ENCODE assay signal across 13 mouse cellular contexts in the genomic region with DNA sequence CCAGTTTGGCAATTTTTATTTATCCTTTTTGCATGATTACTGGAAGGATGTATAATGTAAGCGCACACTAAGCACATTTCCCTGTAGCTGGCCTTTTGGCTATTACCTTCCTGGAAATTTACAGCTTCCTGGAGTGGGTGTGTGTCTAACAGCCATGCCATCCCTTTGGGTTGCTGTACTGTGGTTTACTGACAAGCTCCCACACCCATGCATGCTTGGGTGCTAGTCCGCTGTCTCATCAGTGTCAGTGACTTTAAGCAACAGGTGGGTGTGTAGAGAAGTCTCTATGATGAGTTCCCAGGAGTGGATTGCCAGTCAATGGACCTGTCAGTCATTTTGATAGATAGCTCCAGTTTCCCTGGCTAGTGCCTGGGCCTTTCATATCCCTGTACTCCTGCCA.
"Had no signal": no experiment of that assay in that cellular context is flagged by ENCODE, and none has a peak within 500 bp of the region (broad histone marks: within the 10 kb centered on the region; RNA-seq: fewer than 3 reads in every experiment).

No protein-coding gene starts in this region.

- H3K36me3 ChIP-seq: limb, embryonic 12.5 days; midbrain, embryonic 10.5 days; neural tube, embryonic 12.5 days had no signal

- H3K27me3 ChIP-seq: lung, embryonic 15.5 days; neural tube, embryonic 12.5 days had no signal

- H3K9ac ChIP-seq: limb, embryonic 12.5 days; lung, embryonic 15.5 days; neural tube, embryonic 12.5 days had no signal

- DNase-seq: kidney, adult 11 months; kidney, adult 9 months; kidney, postnatal 36 days; layer of hippocampus, adult 9-11 months; lung, postnatal 36 days; midbrain, embryonic 14.5 days; thymus, postnatal 14 days had no signal

- H3K4me1 ChIP-seq: midbrain, embryonic 10.5 days; neural tube, embryonic 12.5 days had no signal

- H3K4me3 ChIP-seq: limb, embryonic 12.5 days; lung, embryonic 15.5 days; midbrain, embryonic 10.5 days; neural tube, embryonic 12.5 days had no signal

- H3K4me2 ChIP-seq: limb, embryonic 12.5 days; lung, embryonic 15.5 days; neural tube, embryonic 12.5 days had no signal

- H3K9me3 ChIP-seq: limb, embryonic 12.5 days; lung, embryonic 15.5 days; midbrain, embryonic 10.5 days; neural tube, embryonic 12.5 days had no signal

- H3K27ac ChIP-seq: kidney, postnatal 0 days; limb, embryonic 12.5 days; lung, embryonic 15.5 days; midbrain, embryonic 10.5 days; neural tube, embryonic 12.5 days; stomach, postnatal 0 days had no signal
